Mouse (Mus musculus) right cerebral cortex, postnatal 10 days (tissue): ENCODE results near the gene Ltbp1.

Experiments
- DNase-seq, 2 experiments: peaks; one replicate each; pipeline ENCODE4 v3.0.0; 2021; ENCODE audit warnings: low spot score in 2 of 2

Ltbp1 gene

GRCm38 (mm10) chr17:75005281-75005684 lies at the start of gene Ltbp1:
Gene Ltbp1 (plus strand): TSS chr17:75005568.
- peak; percentile 63 to 82 for DNase-seq

GRCm38 (mm10) chr17:74959481-74960245 lies 45.7 kb upstream of the Ltbp1 start:
- DNase-seq = no peak

- DNase-seq = no peak
Measured at GRCm38 (mm10) chr17:74963222-74963621, 42.1 kb upstream of the Ltbp1 start.

- no peak for DNase-seq
Measured at GRCm38 (mm10) chr17:74963861-74964260, 41.5 kb upstream of the Ltbp1 start.

- DNase-seq = no peak
Measured at GRCm38 (mm10) chr17:74967298-74967848, 38.0 kb upstream of the Ltbp1 start.

- DNase-seq = no peak
Measured at GRCm38 (mm10) chr17:74968152-74968712, 37.1 kb upstream of the Ltbp1 start.

- peak; percentile 24 to 33 for DNase-seq
Measured at GRCm38 (mm10) chr17:74968738-74969271, 36.6 kb upstream of the Ltbp1 start.

GRCm38 (mm10) chr17:74975192-74975591 lies 30.2 kb upstream of the Ltbp1 start:
- no peak for DNase-seq

- DNase-seq = no peak
Measured at GRCm38 (mm10) chr17:74976167-74976985, 29.0 kb upstream of the Ltbp1 start.

- DNase-seq = no peak
Measured at GRCm38 (mm10) chr17:74979767-74980166, 25.6 kb upstream of the Ltbp1 start.

- DNase-seq = no peak
Measured at GRCm38 (mm10) chr17:74981703-74982102, 23.7 kb upstream of the Ltbp1 start.

GRCm38 (mm10) chr17:74982880-74983279 lies 22.5 kb upstream of the Ltbp1 start:
- no peak for DNase-seq

- DNase-seq = no peak
Measured at GRCm38 (mm10) chr17:74984071-74984470, 21.3 kb upstream of the Ltbp1 start.

GRCm38 (mm10) chr17:74984681-74985080 lies 20.7 kb upstream of the Ltbp1 start:
- DNase-seq = peak; percentile 38 to 69

- DNase-seq = no peak
Measured at GRCm38 (mm10) chr17:74987067-74987466, 18.3 kb upstream of the Ltbp1 start.

GRCm38 (mm10) chr17:74989691-74990090 lies 15.7 kb upstream of the Ltbp1 start:
- DNase-seq = no peak

GRCm38 (mm10) chr17:74990561-74990960 lies 14.8 kb upstream of the Ltbp1 start:
- no peak for DNase-seq

GRCm38 (mm10) chr17:74993726-74994581 lies 11.4 kb upstream of the Ltbp1 start:
- DNase-seq = peak in 1 of 2 experiments; percentile 32

- no peak for DNase-seq
Measured at GRCm38 (mm10) chr17:74994582-74994893, 10.8 kb upstream of the Ltbp1 start.

- DNase-seq = no peak
Measured at GRCm38 (mm10) chr17:74995266-74995665, 10.1 kb upstream of the Ltbp1 start.

- DNase-seq = no peak
Measured at GRCm38 (mm10) chr17:75000066-75000465, 5.3 kb upstream of the Ltbp1 start.
